Mouse (Mus musculus): ENCODE measurements around the gene Klk14.

DNA sequence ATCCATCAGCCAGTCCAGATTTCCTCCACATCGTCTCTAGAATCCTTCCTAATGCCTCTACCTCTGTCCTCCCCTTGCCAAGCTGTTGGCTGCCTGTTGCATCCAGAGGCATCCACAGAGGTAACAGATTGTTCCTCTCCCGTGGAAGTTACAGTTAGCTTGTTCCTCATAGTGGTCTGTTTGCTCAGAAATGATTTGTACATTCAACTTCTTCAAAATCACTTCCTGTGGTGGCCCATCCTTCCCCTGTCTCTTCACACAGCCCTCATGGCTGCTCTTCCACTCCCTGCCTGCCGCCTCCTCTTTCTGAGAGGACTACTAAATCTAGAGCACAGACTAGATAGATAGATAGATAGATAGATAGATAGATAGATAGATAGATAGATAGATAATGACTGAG is 35.7 kb upstream of the Klk14 start:
- no peak for TF ChIP-seq CTCF (IDR thresholded peaks at IDR 0.05; ENCODE audit: extremely low read depth, insufficient read length, insufficient replicate concordance, low read depth, low read length)
- no peak for TF ChIP-seq POLR2A (IDR thresholded peaks at IDR 0.05; ENCODE audit: low read depth, low read length)
